Mouse (Mus musculus) cortical plate, adult 2 months (tissue): ENCODE results near the gene Fbxl21. TPM values are rescaled to one million over a fixed set of nuclear protein-coding genes. Genes with fewer than 3 reads are reported as not detected.
A peak's percentile ranks its signal among the peaks of the same experiment; 100 is the strongest.

Experiments used
- H3K27ac ChIP-seq: fragments of 200-500 bp; 2 replicates; pipeline ENCODE4 v1.5.1; 2012; ENCODE audit warnings: low read length, control low read depth, inconsistent platforms; ENCODE audit not compliant: insufficient read depth
- H3K4me1 ChIP-seq: fragments of 200-500 bp; 2 replicates; pipeline ENCODE4 v1.6.1; 2011; ENCODE audit warnings: low read length; ENCODE audit not compliant: control insufficient read depth, insufficient read depth
- H3K4me3 ChIP-seq: fragments of 200-500 bp; 2 replicates; pipeline ENCODE4 v1.5.1; 2011; ENCODE audit warnings: mild to moderate bottlenecking, low read length, control low read depth; ENCODE audit not compliant: insufficient read depth
- CTCF ChIP-seq: fragments of 200-500 bp; IDR thresholded peaks from 2 replicates; pipeline ENCODE4 v1.5.1; 2011; ENCODE audit warnings: mild to moderate bottlenecking, control low read depth, low read length; ENCODE audit not compliant: insufficient read depth; ENCODE audit errors: extremely low read depth
- POLR2A ChIP-seq: fragments of 200-500 bp; IDR thresholded peaks from 2 replicates; pipeline ENCODE4 v1.6.1; 2011; ENCODE audit warnings: mild to moderate bottlenecking, low read length, control low read depth; ENCODE audit not compliant: insufficient read depth; ENCODE audit errors: extremely low read depth
- polyA plus RNA-seq: library from polyadenylated mRNA; depleted of rRNA; stranded (reverse); fragments of >200 nt; gene quantifications from 2 replicates; pipeline ENCODE4 v1.2.3, GENCODE M21; 2012; rRNA removed

The Fbxl21 gene
- polyA plus RNA-seq, 1 experiment, result 6.1 TPM

- H3K4me1 ChIP-seq, result no peaks in the 10 kb centered on the region
- H3K4me3 ChIP-seq, result no peak overlapping the region
- TF ChIP-seq CTCF (no peak), POLR2A (no peak)
- H3K27ac ChIP-seq, result no peak overlapping the region
Observed at GRCm38 (mm10) chr13:56575074-56575473, 52.8 kb downstream of the Fbxl21 start.

GRCm38 (mm10) chr13:56575701-56576321 is 53.5 kb downstream of the Fbxl21 start:
- no peaks in the 10 kb centered on the region for H3K4me1 ChIP-seq
- no peak overlapping the region for H3K4me3 ChIP-seq
- TF ChIP-seq POLR2A (no peak), CTCF (peak; percentile 76)
- no peak overlapping the region for H3K27ac ChIP-seq

- TF ChIP-seq POLR2A (no peak), CTCF (no peak)
- Histone ChIP-seq H3K27ac (no peak overlapping the region), H3K4me3 (no peak overlapping the region), H3K4me1 (peaks cover 3% of the 10 kb centered on the region; the same call in 1 of the 2 replicates)
Observed at GRCm38 (mm10) chr13:56578097-56578496, 55.8 kb downstream of the Fbxl21 start.

DNA sequence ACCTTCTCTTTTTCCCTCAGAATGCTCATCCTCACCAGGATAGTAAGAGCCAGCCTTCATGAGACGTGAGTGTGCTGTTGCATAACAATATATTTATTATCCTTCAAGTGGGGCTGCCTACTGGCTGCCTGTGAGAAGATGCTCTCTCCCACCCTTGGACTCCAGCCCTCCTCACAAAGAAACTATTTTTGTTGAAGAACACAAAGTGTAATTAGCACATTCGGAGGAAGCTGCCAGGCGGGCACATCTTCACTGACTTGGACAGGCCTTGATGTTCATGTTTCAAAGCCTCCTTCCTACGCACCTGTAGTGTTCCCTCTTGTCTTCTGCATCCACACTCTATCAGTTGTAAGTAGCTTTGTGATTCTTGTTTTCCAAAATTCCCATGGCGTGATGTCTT is 58.2 kb downstream of the Fbxl21 start:
- TF ChIP-seq CTCF, result no peak
- no peak for TF ChIP-seq POLR2A
- no peak overlapping the region for H3K27ac ChIP-seq
- peaks cover 3% of the 10 kb centered on the region; the same call in 1 of the 2 replicates for H3K4me1 ChIP-seq
- H3K4me3 ChIP-seq, result no peak overlapping the region

DNA sequence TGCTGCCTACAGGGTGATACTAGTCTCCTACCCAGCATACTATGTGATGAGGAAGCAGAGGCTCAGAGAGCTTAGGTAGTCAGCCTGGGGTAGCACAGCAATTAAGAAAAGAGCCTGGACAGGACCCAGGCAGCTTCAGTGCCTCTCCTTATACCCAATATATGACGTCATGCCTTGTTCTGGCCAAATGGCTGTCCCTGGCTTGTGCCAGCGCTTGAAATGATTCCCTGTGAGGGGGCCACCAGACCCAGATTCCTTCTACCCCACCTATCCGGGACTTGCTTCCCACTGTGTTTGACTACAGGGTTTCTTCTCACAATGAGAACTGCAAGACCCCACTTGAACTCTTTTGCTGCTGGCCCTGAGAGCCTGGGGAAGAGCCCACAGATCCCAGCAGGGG is 59.2 kb downstream of the Fbxl21 start:
- TF ChIP-seq POLR2A, result no peak
- no peak for TF ChIP-seq CTCF
- H3K27ac ChIP-seq, result 0 out of 2 replicates have a peak overlapping the region, but pooled peaks have one; percentile 35

DNA sequence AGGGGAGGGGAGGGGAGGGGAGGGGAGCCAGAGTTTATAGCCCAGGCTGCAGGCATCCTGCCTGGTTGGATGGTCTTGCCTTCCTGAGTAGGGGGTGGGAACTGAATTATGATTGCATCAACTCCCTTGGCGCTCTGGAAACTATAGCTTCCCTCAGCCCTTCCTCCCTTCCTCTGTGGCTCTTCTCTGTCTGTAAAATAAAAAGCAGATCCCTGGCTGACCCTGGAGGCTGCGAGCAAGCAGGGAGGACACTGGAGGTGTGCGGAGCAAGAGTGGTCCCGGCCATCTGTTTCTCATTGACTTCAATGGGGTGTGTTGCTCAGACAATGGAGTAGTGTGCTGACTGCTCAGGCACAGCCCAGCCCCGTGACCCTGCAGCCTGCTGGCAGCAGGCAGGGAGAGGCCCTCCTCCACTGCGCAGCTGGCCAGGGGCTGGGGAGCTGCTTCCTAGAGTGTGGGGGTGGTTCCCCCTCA is 59.7 kb downstream of the Fbxl21 start:
- no peak for TF ChIP-seq POLR2A
- TF ChIP-seq CTCF, result no peak
- H3K27ac ChIP-seq, result no peak overlapping the region; the same call in 1 of the 2 replicates
- H3K4me3 ChIP-seq, result no peak overlapping the region
- peaks cover 3% of the 10 kb centered on the region; the same call in 1 of the 2 replicates for H3K4me1 ChIP-seq

More for the DNA sequence above, 59.2 kb downstream of the Fbxl21 start:
- no peak overlapping the region for H3K4me3 ChIP-seq
- peaks cover 3% of the 10 kb centered on the region; the same call in 1 of the 2 replicates for H3K4me1 ChIP-seq

DNA sequence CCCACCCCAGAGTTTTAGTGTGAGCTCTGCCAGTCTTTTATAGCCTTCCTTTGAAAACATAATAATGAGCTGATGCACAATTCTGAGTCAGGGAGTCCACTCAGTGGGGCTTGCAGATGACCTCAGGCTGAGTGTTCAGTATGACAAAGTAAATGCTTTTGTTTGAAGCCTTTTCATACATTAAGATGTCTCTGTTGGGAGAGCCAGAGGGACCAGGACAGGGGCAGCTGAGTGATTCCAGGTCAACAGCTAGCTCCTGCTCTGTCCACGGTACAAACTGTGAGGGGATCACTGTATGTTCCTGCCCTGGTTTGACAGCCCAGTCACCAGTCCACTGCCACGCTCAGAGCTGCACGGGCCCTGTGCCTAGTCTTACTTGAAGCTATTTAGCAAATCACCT is 60.4 kb downstream of the Fbxl21 start:
- TF ChIP-seq POLR2A, result no peak
- no peak for TF ChIP-seq CTCF
- H3K27ac ChIP-seq, result peak overlapping the region; percentile 33; the same call in 1 of the 2 replicates

GRCm38 (mm10) chr13:56586046-56586445 is 63.8 kb downstream of the Fbxl21 start:
- Histone ChIP-seq H3K4me3 (no peak overlapping the region), H3K4me1 (peaks cover 3% of the 10 kb centered on the region; the same call in 1 of the 2 replicates), H3K27ac (no peak overlapping the region)
- TF ChIP-seq CTCF, result no peak
- TF ChIP-seq POLR2A, result no peak

More for the DNA sequence above, 60.4 kb downstream of the Fbxl21 start:
- Histone ChIP-seq H3K4me3 (no peak overlapping the region), H3K4me1 (peaks cover 3% of the 10 kb centered on the region; the same call in 1 of the 2 replicates)

Other genes starting within 250 kb of the Fbxl21 start
- 154 and 155 TPM in 2 replicates for gene Cxcl14, start 225.9 kb upstream of the Fbxl21 start, polyA plus RNA-seq
- gene Gm3045, start 95.9 kb upstream of the Fbxl21 start, polyA plus RNA-seq, result not detected in 2 replicates
- gene Slc25a48, start 84.1 kb upstream of the Fbxl21 start, polyA plus RNA-seq, result 0.04 and 0.06 TPM in 2 replicates
- not detected in 2 replicates for gene Il9, start 40.2 kb upstream of the Fbxl21 start, polyA plus RNA-seq
- gene Lect2, start 26.0 kb downstream of the Fbxl21 start, polyA plus RNA-seq, result not detected in 2 replicates
- gene Tgfbi, start 87.1 kb downstream of the Fbxl21 start, polyA plus RNA-seq, result 3.7 and 3.8 TPM in 2 replicates
- 12.4 and 13.4 TPM in 2 replicates for gene Smad5, start 180.5 kb downstream of the Fbxl21 start, polyA plus RNA-seq
- 4.1 and 8.5 TPM in 2 replicates for gene Gm45623, start 231.4 kb downstream of the Fbxl21 start, polyA plus RNA-seq